Mouse (Mus musculus): ENCODE measurements around the gene Crb3.

DNA sequence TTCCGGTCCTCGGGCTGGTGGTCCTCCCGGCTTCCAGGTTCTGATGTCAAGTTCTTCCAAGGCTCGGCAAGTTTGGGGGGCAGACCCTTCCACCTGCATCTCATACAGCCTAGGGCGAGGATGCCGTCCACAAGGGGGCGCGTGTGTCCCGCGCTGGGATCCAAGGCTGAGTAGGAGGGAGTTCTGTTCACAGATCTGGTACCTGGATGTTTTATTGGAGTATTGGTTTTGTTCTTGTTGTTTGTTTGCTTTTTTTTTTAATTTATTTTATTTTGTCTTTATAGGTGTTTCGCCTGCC is 37.7 kb downstream of the Crb3 start:
- peak; percentile 52; the same call in 1 of the 2 replicates for TF ChIP-seq EP300 (IDR thresholded peaks at IDR 0.05; ENCODE audit: insufficient read depth, low read depth, low read length)
- TF ChIP-seq POLR2A (IDR thresholded peaks at IDR 0.05; ENCODE audit: insufficient read depth, low read length): no peak
- TF ChIP-seq CTCF (IDR thresholded peaks at IDR 0.05; ENCODE audit: low read depth, low read length): peak; percentile 93

All from ES-Bruce4 (cell line).